Mouse (Mus musculus): Measurements from ENCODE around the gene Prps2.
A peak's percentile ranks its signal among the peaks of the same experiment; 100 is the strongest.
"Not testable (repeated sequence)": the region's sequence is repeated elsewhere in the genome, so short reads cannot be mapped to it uniquely, and the experiment has no call there.

Prps2 gene

DNA sequence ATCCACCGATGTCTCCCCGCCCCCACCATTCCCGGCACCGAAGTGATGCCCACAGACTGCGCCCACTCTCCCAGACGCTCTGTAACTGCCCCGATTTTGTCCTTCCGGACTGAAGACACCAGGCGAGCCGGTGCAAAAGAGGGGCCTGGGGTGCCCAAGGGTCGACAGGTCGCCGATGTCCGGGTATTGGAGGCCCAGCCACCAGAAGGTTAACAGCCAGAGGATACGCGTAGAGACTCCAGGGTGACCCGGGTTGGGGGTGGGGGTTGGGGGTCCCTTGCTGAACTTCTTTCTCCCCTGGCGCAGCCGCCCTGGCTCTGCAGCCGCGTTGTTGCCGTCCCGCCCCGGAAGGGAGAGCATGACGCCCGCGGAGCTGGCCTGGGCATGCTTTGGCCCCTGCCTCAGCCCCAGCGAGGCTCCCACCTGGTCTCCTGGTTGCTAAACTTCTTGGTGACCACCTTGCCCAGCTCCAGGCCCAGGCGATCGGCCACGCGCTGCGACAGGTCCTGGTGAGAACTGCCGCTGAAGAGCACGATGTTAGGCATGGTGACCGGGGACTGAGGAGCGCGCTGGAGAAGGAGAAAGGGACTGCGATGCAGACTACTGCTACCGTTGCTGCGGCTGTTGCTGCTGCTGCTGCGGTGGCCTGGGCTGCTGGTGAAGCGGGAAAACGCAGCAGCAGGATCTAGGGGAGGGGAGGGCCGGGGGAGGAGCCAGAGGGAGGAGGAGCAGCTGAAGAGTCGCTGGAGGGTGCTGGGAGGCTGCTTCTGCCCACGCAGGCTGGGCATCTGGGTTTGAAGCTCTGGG lies at the start of gene Prps2:
Gene Prps2 (minus strand): TSS at position 703 of the 807 bp plus-strand sequence.
- DNase-seq (ENCODE audit: low spot score) = peak; percentile 13

DNA sequence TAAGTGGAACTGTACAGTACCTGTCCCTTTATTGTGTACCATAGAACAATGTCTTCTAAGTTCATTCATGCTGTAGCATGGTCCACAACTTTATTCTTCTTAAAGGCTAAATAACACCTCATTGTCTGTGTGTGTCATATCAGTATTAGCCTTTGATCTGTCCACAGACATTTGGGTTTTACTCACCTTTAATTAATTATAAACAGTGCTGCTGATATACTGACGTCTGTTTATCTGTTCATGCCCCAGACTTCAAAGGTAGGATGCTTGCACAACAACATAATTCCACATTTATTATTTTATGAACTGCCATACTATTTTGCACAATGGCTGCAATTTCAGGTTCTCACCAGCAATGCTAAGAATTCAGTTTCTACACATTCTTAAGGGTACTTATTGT lies 35.1 kb upstream of the Prps2 start:
- DNase-seq (ENCODE audit: low spot score) = no peak

DNA sequence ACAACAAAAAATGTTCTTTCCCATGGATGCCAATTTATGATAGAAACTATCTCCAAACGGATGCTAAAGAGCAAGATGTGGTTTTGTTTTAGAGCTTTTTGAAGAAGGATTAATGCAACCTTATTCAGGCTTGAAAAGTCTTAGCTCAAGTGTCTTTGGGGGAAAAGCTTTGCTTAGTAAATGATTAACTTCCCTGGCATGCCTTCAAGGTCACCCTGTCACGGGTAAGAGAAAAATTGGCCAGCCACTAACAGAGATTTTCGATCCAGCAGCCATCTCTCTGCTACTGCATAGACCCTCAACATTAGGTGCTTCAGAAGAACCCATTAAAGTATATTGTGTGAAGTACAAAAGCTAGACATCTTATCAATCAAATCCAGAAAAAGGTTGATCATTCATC lies 12.4 kb upstream of the Prps2 start:
- DNase-seq (ENCODE audit: low spot score) = no peak

DNA sequence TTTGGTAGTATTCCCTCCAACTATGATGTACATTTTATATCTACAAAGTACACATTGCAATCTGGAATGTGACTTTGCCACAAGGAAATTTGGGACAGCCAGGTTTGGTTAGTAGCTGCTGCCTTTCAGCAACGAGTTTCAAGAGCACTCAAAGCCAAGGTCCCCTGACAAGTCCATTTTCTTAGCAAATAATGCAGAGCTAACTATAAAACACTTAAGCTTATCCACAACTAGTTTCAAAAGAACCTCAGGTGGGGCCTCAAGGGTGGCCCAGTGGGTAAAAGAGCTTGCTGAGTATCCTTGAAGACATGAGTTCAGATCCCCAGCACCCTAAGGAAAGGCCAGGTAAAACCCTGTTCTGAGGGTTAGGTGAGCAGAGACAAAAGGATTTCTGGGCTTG lies 4.1 kb upstream of the Prps2 start:
- no peak for DNase-seq (ENCODE audit: low spot score)

DNA sequence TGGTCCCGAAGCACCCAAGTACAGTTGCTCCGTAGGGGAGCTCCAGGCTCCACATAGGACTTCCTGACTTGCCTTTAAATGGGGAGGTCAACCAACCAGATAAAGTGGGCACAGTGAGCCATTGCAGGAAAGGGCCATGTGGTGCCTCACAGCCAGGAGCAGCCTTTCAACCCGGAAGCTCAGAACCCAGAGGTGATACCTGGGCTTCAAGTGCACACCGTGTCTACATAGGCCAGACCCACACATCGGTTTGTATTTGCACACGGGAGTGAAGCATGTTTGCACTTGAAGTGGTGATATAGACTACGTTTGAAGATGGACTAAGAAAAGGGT lies 271 bp upstream of the Prps2 start:
- no peak for DNase-seq (ENCODE audit: low spot score)

DNA sequence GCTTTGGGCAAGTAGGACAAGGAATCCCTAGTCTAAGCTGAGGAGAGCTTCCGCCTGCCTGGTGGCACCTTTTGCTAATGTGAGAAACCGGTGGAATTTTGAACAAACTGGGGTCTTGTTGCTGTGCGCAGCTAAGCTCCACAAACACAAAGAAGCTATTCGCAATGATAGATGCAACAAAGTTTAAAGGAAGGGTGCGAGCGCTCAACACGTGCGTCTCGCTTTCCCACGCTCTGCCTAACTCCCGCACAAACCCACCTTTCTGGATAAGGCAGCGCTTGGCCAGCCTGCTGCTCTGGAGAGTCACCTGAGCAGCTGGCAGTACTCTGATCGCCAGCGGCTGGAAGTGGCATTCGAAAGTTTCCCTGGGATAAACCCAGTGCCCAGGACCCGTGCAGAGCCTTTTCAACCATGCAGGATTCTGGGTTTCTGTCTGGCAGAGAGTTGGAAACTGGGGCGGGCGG lies 934 bp downstream of the Prps2 start:
- DNase-seq (ENCODE audit: low spot score) = no peak

DNA sequence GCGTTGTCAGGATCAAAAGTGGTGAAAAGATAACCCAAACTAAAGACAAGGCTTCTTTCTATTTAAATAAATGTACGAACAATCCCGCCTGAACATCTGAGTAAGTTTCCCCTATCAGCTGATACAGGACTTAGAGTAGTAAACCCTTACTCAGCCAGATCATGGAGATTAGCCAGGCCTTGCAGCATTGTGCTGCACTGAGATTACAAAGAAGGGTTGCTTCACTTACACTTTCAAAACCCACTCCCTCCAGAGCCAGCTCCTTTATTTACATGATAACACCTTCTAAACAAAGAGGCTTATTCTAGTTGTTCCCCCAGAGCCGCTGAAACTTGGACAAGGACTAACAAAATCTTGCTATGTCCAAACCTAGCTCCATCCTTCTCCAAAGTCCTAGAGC lies 2.5 kb downstream of the Prps2 start:
- DNase-seq (ENCODE audit: low spot score) = no peak

DNA sequence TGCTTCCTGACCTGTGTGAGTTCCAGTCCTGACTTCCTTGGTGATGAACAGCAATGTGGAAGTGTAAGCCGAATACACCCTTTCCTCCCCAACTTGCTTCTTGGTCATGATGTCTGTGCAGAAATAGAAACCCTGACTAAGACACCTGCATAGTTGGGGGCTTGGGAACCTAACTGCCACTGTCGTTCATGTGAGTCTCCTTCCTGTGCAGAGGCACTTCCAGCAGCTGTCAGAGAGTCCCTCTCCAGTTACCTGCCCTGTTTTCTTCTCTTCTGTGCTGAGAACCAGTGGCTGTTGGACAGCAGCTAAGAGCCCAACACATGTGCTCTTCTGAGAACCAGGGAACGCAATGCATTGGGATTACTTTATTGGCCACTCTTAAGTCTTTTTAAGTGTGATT lies 21.3 kb downstream of the Prps2 start:
- not testable (repeated sequence) for DNase-seq (ENCODE audit: low spot score)

DNA sequence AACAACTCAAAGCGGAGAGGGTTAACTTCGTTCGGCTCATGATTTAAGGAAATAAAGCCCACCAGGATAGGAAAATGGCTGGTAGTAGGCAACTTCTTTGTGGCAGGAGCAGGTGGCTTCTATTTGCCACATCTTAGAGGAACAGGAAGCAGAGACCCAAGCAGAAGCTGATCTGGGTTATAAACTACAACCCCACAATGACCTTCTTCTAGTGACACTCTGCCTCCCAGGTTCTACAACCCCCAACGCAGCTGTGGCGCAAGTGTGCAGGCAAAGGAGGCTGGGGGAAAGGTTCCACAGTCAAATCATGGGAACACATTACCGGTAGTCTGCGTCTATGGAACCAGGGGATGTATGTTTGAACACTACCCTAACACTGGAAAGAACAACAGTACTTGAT lies 22.8 kb downstream of the Prps2 start:
- no peak for DNase-seq (ENCODE audit: low spot score)

DNA sequence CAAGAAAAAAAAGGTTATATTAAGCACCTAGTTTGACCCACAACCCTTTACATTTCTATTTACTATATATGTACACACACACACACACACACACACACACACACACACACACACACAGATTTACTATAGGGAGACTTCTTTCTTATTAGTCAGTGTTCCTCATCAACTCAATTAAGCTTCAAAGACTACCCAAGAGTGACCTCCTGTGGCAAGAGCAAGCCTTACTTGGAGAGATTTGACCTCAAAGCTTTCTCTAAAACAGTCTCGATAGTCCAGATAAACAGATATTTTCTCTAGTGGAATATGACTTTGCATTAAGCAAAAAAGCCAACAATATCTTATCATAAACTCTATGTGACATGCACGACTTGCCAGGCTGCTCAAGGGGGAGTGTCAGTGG lies 25.1 kb downstream of the Prps2 start:
- DNase-seq (ENCODE audit: low spot score) = no peak

DNA sequence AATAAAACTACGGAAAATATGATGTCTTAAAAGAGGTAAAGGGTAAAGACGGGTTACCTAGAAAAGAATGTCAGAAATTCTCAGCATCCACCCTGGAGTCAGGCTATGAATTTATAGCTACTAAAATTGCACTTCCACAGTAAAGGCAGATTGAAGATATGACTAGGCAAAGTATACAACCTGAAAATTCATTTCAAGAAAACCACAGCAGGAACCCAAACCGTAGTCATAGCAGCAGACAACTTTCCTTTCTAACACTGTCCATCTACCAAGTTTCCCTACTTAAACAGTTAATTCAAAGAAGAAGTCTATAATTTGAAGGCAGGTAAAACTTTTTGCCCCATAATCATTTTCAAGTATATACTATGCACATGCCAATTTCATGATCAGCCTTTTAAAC lies 26.6 kb downstream of the Prps2 start:
- DNase-seq (ENCODE audit: low spot score) = no peak

DNA sequence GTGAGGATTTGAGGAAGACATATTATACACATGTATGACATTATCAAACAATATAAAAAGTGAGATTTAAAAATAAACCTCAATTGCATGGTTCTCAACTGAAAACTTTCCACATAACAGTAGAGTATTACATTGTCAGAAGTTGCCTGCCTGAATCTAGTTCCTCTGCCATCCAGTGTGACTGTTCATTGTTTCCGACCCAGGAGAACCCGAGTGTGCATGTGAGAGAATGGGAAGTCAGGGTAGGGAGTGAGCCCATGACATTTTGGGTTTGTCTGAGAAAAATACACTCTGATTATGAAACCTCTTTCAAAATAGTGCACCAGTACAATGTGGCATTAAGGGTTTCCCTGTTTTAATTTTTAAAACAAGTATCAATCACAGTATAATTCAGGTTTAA lies 28.9 kb downstream of the Prps2 start:
- DNase-seq (ENCODE audit: low spot score) = no peak

DNA sequence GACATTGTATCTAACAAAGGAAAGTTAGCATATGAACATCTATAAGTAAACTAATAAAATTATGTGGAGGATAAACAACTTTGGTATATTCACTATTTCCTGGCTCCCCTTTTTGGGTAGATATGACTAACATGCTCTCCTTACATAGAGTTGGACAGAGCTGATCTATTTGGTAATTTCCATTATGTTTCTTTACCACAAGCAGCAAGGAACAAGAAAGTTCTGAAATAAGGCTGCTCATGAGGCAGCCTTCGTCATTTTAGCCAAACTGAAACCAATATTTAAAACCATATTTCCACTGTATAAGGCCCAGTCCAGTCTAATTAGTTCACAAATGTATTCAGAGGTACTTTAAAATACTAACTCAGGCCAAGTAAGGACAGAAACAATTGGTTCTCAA lies 36.1 kb downstream of the Prps2 start:
- DNase-seq (ENCODE audit: low spot score) = no peak

DNA sequence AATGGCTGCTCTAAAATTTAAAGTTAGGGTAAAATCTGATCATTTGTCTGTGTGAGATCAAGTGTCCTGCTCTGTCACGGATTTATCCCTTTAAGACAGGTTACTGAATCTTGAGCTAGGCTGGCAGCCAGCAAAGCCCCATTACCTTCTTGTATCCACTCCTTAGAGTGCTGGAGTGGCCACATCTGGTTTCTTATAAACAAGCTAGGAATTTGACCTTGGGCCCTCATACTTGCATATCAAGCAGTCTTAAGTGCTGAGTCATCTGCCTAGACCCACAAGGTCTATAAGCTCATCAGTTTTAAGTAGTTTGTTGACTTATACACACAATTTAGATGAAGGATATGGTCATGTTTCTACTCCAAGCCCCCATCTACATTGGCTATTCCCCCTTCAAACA lies 38.2 kb downstream of the Prps2 start:
- no peak for DNase-seq (ENCODE audit: low spot score)

DNA sequence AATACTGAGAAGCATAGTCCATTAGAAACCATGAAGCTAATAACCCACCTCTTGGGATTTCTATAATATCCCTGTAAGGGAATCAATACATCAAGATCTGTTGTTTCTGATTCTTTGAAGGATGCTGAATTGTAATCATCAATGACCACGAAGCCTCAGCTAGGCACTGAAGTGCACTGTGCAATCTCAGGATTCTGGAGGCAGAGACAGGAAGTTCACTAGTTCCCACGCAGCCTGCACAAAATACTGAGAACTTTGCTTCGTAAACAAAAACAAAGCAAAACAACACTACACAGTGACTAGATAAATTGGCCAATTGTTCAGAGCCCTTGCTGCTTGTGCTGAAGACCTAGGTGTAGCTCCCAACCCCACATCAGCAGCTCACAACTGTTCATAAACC lies 40.7 kb downstream of the Prps2 start:
- DNase-seq (ENCODE audit: low spot score) = no peak

DNA sequence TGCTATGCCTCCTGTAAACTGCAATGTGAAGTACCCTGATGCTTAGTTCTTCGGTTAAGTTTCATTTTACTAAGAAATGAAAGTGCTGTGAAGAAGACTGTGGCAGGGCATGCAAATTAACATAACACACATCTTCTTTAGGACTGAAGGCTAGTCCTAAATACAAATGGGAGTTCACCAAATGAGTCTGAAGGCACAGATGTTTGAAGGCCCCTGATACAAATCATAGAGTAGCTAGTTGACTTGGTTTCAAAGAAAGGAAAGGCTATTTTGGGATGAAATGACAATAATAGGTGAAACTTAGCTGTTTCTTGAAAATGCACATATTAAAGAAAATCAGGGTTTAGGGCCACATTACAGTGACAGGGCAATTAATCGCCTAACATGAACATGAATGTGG lies 42.4 kb downstream of the Prps2 start:
- DNase-seq (ENCODE audit: low spot score) = no peak

DNA sequence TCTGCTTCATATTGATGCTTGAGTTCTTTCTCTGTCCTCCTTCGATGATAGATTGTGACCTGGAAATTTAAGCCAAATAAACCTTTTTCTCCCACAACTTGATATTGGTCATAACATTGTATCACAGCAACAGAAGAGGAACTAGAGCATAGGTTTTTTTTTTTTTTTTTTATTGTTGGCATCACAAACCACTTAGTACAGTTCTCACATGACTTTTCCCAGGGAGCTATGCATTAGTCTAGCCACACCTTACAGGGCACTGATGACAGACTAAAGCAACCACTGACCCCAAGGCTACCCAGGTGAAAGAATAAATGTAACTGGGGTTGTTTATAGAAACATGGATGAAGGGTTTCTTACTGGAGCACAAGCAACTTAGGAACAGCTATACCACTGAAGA lies 44.6 kb downstream of the Prps2 start:
- DNase-seq (ENCODE audit: low spot score) = no peak

DNA sequence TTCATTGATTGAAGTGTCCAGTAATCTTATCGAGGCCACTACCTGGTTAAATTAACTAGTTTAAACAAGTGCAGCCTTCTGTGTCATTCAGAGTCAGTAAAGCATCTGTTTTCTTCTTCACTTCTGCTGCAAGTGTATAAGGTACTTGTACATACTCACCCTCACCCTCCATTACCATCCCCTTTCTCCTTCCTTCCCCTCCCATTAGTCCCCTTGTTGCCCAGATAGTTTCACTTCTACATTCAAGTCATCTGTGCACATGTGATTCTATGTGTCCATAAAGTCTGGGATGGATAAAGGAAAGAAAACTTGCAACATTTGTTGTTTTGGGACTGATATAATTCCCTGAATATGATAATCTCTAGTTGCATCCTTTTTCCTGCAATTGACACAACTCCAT lies 48.0 kb downstream of the Prps2 start:
- DNase-seq (ENCODE audit: low spot score) = no peak

DNA sequence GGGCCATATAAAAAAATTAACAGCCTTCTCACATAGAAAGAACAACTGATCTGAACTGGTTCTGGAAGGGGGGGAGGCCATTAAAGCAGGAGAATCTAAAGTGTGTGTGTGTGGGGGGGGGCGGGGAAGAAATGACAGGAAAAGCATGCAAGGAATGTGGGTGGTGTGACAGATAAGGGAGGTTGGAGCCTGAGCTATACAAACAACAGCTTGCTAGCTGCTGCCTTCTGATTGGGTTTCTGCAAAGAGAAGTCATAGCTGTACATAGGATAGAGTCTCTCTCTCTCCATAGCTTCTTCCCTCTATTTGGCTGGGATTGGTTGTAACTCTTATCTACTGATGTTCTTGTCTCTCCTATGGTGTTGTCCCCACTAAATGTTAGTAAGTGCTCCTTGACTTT lies 49.9 kb downstream of the Prps2 start:
- DNase-seq (ENCODE audit: low spot score) = no peak

DNA sequence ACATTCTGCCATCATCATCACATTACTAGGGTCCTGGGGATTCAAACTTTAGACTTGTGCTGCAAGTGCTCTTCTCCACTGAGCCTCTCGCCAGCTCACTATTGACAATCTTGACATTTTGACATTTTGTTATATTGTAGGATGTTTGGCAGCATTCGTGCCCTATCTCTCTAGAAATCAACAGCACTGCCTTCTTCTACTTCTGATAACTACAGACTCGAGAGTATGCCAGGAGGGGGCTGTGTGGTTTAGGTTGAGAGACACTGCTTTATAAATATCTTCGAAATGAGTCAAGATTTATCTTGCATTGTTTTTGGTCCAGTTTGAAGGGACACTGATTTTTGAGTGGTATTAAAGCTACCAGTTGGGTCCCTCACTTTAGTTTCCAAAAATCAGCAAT lies 51.6 kb downstream of the Prps2 start:
- no peak for DNase-seq (ENCODE audit: low spot score)

DNA sequence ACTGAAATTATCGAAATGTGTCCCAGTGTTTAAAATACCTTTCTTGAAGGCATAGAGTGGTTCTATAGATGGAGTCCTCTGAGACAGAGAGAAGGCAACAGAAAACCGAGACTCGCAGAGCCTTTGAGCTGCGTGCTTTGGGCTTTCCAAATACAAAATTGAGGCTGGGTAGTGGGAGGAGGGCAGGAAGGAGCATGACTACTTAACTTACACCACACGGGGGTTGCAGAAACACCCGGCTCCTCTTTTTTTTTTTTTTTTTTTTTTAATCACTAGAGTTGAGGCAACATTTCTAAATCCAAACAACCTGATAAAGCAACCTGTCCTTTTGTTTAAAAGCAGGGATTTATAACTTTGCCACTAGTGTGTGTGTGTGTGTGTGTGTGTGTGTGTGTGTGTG lies 52.1 kb downstream of the Prps2 start, which contains the start of gene Tlr7:
Gene Tlr7 (minus strand): TSS at position 160 of the 400 bp plus-strand sequence.
- no peak for DNase-seq (ENCODE audit: low spot score)

DNA sequence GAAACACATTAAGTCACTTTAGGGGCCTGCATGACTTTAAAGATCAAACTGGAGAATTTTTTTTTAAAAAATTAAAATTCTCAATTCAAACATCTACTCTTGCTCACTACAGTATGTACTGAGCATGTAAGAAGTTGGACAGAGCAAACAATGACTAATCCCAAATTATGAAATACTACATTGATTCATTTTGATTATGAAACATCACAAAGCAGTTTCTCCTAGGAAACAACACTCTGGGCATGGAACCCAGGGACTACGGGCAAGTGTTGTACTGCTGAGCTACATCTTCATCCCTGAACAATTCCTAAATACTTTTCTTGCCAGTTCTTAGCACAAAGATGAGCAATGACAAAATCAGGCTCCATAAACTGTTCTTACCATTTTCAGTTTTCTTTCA lies 52.9 kb downstream of the Prps2 start:
- no peak for DNase-seq (ENCODE audit: low spot score)

DNA sequence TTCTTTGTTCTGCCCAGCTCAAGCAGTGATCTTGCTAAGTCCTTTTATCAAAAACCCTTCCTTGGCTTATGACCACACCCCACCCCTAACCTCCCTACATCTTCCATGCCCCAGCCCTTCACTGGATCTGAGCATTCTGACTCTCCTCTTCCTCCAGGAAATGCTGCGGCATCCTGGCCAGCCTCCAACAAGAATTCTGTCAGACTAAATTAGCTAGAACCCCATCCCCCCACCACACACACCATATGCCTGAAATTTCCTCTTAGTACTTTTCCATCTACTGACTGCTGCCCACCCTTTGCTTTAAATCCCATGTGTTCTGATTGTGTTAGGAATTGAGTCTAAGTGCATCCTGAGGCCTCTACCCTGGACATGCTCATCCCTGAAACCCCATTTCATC lies 53.5 kb downstream of the Prps2 start:
- DNase-seq (ENCODE audit: low spot score) = no peak

DNA sequence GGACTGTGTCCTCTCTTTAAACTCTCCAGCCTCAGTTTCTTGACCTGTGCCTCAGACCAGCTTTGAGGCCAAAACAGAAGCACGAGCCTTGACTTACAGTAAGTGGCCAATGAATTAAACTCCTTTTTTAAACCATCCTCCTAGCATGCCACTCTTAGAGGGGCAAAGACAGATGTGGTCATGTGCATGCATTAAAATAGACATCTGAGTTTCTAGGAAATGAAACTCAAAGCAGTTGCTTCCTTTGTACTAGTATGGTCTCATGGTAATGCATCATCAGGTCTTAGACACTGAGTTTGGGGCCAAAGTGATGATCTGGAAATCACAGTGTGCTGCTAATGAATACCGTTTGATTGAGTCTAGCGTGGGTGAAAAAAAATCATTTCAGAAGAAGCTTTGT lies 54.0 kb downstream of the Prps2 start:
- DNase-seq (ENCODE audit: low spot score) = no peak

All from urinary bladder, postnatal 25 days (tissue).